ENCODE assay signal across 9 mouse cellular contexts in genomic region chr5:24724805-24725204, GRCm38 (mm10). TPM values are rescaled to one million over a fixed set of nuclear protein-coding genes. Genes with fewer than 3 reads are reported as not detected.
DNase-seq lines count a peak whose midpoint lies in the region; ATAC-seq lines count a peak whose summit lies in the region.
"Had no signal": no experiment of that assay in that cellular context is flagged by ENCODE, and none has a peak within 500 bp of the region (broad histone marks: within the 10 kb centered on the region; RNA-seq: fewer than 3 reads in every experiment).

No protein-coding gene starts in this region.

- H3K9me3 ChIP-seq in heart, embryonic 11.5 days (replicated peaks; ENCODE audit: control insufficient read depth, low read length), result no peaks in the 10 kb centered on the region
- H3K9me3 ChIP-seq in limb, embryonic 13.5 days, result no peaks in the 10 kb centered on the region

- peak; percentile 75 for ATAC-seq in heart, embryonic 11.5 days (replicated peaks; ENCODE audit: insufficient number of reproducible peaks, low FRiP score, low TSS enrichment)
- ATAC-seq in limb, embryonic 13.5 days (ENCODE audit: low FRiP score, low read depth), result peak; percentile 35; the same call in 1 of the 2 replicates

- 20% methylated on average over 5 of the region's 5 CpGs for WGBS in heart, embryonic 11.5 days (ENCODE audit: insufficient replicate concordance)
- WGBS in limb, embryonic 13.5 days, result 42% methylated on average over 5 of the region's 5 CpGs

- H3K27ac ChIP-seq in heart, embryonic 11.5 days (ENCODE audit: low read depth, low read length), result peak overlapping the region; percentile 71
- peak overlapping the region; percentile 73 for H3K27ac ChIP-seq in limb, embryonic 13.5 days

- H3K36me3 ChIP-seq in heart, embryonic 11.5 days (ENCODE audit: control insufficient read depth, insufficient read depth, low read length), result no peaks in the 10 kb centered on the region
- H3K36me3 ChIP-seq in limb, embryonic 13.5 days, result peaks cover 26% of the 10 kb centered on the region

- no peak for DNase-seq in heart, adult 18-20 months
- peak; percentile 57 for DNase-seq in ovary, adult 18-20 months (ENCODE audit: low spot score)
- DNase-seq in ovary, postnatal 10 days (ENCODE audit: low spot score), result no peak
- DNase-seq in yolk sac, embryonic 10.5 days (ENCODE audit: low spot score), result peak; percentile 85
- no peak for DNase-seq in spleen, postnatal 36 days (ENCODE audit: low spot score in 2 of 2)
- DNase-seq in left cerebral cortex, postnatal 36 days (ENCODE audit: low spot score in 2 of 2), result no peak

- intact Hi-C loops in left cerebral cortex, postnatal 36 days (cut with DNase I), result no loop called here

- H3K4me3 ChIP-seq in heart, embryonic 11.5 days (ENCODE audit: low read depth, low read length), result no peak overlapping the region
- no peak overlapping the region for H3K4me3 ChIP-seq in limb, embryonic 13.5 days
- H3K4me3 ChIP-seq: megakaryocyte, embryonic 14.5 days had no signal

- H3K4me1 ChIP-seq in heart, embryonic 11.5 days (ENCODE audit: control insufficient read depth, insufficient read depth, low read length), result peaks cover 14% of the 10 kb centered on the region
- H3K4me1 ChIP-seq in limb, embryonic 13.5 days, result peaks cover 40% of the 10 kb centered on the region

- peaks cover 5% of the 10 kb centered on the region; the same call in 1 of the 2 replicates for H3K27me3 ChIP-seq in heart, embryonic 11.5 days (ENCODE audit: control insufficient read depth, insufficient read depth, low read length)
- no peaks in the 10 kb centered on the region for H3K27me3 ChIP-seq in limb, embryonic 13.5 days

- H3K9ac ChIP-seq in heart, embryonic 11.5 days (ENCODE audit: low read depth, low read length), result peak overlapping the region; percentile 39; the same call in 1 of the 2 replicates
- peak overlapping the region; percentile 57 for H3K9ac ChIP-seq in limb, embryonic 13.5 days

- H3K4me2 ChIP-seq in heart, embryonic 11.5 days, result peak overlapping the region; percentile 11
- H3K4me2 ChIP-seq in limb, embryonic 13.5 days (replicated peaks), result 0 out of 2 replicates have a peak overlapping the region, but pooled peaks have one; percentile 9

RNA-seq across cellular contexts. Expression of gene Wdr86, which starts 5.7 kb away (rescaled TPM):
- polyA plus RNA-seq in heart, embryonic 11.5 days (2014; fragmentation: Nextera tagmentation; extraction: Ambion mirVana), result 11.5 and 13.6 TPM in 2 replicates
- total RNA-seq in heart, adult 18-20 months (2021), result under 1 TPM; 0.39 to 0.52 TPM
- polyA plus RNA-seq in limb, embryonic 13.5 days (2015; fragmentation: Nextera tagmentation; extraction: Ambion mirVana), result 38.3 and 39.6 TPM in 2 replicates
- under 1 TPM; 0.42 to 0.93 TPM for total RNA-seq in left cerebral cortex, postnatal 36 days (2021)

RNA-seq across cellular contexts. Expression of gene Crygn, which starts 33.0 kb away (rescaled TPM):
- polyA plus RNA-seq in heart, embryonic 11.5 days (2014; fragmentation: Nextera tagmentation; extraction: Ambion mirVana), result 2.8 and 3.5 TPM in 2 replicates
- not detected for total RNA-seq in heart, adult 18-20 months (2021)
- 1.8 and 3.8 TPM in 2 replicates for polyA plus RNA-seq in limb, embryonic 13.5 days (2015; fragmentation: Nextera tagmentation; extraction: Ambion mirVana)
- not detected for total RNA-seq in left cerebral cortex, postnatal 36 days (2021)

RNA-seq across cellular contexts. Expression of gene Nub1, which starts 39.5 kb away (rescaled TPM):
- 28.2 and 30.7 TPM in 2 replicates for polyA plus RNA-seq in heart, embryonic 11.5 days (2014; fragmentation: Nextera tagmentation; extraction: Ambion mirVana)
- 10 to 100 TPM; 35.4 to 41.2 TPM for total RNA-seq in heart, adult 18-20 months (2021)
- 30.8 and 34.3 TPM in 2 replicates for polyA plus RNA-seq in limb, embryonic 13.5 days (2015; fragmentation: Nextera tagmentation; extraction: Ambion mirVana)
- 10 to 100 TPM; 73.5 to 77.9 TPM for total RNA-seq in left cerebral cortex, postnatal 36 days (2021)

Comparison
In these comparisons a context has a peak if more than half of its experiments do, and no peak if none do; other contexts are left out.
1. DNase-seq: peak in ovary, adult 18-20 months (single experiment) and yolk sac, embryonic 10.5 days (single experiment); none in heart, adult 18-20 months (0 of 2), ovary, postnatal 10 days (single experiment), spleen, postnatal 36 days (0 of 2) and left cerebral cortex, postnatal 36 days (0 of 2).